Mouse (Mus musculus) heart, postnatal 25 days (tissue): ENCODE results near the gene Arid5b. TPM values are rescaled to one million over a fixed set of nuclear protein-coding genes. Genes with fewer than 3 reads are reported as not detected.

Source experiments
- DNase-seq: peaks from one replicate; pipeline ENCODE4 v3.0.0; 2022; ENCODE audit warnings: low spot score
- intact Hi-C: fragments of 180-260 bp; cut with DNase I; formaldehyde crosslinking; loops from one replicate; pipeline ENCODE4 v1.15.1; 2025
- total RNA-seq, 2 experiments: library from RNA; stranded (reverse); gene quantifications; 2 replicates each; pipeline ENCODE4 v1.2.3; 2021

Gene Arid5b
- total RNA-seq, 2 experiments from 2014 or later: 22.5 to 28.3 TPM

DNA sequence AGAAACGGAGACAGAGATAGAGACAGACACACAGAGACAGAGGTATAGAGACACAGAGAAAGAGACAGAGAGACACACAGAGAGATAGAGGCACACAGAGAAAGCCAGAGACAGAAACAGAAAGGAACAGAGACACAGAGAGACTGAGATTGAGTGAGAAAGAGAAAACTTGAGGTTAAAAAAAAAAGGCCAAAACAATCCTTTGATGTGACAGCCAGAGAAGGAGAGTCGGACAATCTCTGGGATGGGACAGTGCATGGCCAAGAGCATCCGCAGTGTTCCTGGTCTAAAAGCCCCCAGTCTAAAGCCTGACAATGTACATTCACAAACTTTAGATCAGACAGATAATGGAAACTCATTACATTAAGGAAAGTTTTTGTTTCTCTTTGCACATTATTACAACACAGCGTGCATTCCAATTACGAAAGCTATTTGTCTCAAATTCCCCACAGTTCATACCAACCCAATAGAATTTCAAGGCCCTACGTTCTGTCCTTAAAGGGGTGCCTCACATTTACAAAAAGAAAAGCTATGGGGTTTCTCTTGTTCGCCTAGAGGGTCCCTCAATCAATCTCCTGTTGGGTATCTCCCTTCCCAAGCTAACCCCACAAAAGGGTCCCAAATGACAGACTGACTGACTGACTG is 39.0 kb downstream of the Arid5b start:
- DNase-seq: no peak
- intact Hi-C loops: no loop called here

DNA sequence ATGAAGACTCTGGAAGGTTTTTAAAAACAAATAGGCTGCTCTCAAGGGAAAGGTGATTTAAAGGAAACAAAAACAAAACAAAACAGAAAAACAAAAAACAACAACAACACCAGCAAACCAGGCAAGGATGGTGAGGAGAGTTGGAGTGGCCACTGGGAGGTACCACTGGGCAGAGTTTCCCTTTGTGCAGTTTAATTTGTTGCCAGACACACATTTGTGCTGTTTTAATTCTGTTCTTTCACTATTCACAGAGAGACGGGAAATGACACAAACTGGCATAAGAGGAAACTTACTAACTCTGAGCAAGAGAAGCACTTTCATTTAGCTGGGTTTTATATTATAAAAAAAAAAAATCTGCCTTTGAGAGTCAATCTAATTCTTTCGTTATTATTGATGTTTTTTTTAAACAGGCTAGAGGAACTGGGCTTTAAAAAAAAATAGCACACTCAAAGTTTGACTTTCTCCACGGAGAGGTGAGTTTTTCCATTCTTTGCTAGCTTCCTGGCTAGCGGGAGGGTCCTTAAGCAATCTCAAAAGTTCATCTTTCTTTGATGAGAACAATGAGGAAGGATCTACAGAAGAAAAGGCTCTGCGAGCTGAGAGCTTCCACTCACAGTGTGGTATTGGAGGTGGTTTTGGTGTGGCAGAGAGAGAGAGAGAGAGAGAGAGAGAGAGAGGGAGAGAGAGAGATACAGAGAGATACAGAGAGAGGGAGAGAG is 39.7 kb downstream of the Arid5b start:
- intact Hi-C loops: no loop called here
- DNase-seq: no peak

DNA sequence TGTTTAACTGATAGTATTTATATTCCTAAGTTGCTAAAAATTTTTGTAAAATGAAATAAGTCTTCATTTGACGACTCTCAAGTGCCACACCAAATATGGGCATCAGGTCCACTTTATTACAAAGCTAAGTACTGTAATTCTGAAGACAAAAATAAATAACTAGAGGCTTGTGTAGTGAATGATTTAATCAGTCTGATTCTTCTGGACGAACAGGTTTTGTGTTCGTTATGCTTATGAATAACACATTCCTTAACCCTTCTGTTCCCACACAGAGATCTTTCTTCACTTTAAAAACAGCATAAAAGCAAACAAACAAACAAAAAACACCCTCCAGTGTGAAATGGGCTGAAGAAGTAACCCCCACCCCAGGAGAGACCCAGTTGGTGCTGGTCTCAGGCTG is 40.4 kb downstream of the Arid5b start:
- no peak for DNase-seq
- intact Hi-C loops: no loop called here

DNA sequence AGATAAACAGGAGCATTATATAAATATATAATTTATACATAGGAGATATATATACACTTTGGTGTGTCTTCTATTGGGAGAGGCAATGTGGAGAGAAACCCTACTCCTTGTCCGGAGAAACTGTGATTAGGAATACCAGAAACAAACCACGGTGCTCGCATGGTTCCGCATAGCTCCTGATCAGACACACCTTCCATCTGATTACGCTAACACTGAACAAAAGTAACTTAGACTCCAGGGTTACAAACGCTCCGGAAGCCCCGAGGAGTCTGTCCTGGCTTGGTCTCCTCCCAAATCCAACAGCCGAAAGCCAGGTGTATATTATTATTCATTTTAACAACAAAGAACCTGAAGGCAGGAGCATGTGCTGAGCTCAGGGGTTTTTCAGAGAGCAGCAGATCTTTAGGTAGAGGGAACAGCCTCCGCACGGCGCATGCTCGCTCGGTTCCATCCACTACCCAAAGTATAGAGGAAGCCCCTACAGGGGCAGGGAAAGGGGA is 41.5 kb downstream of the Arid5b start:
- DNase-seq: no peak
- intact Hi-C loops: no loop called here

DNA sequence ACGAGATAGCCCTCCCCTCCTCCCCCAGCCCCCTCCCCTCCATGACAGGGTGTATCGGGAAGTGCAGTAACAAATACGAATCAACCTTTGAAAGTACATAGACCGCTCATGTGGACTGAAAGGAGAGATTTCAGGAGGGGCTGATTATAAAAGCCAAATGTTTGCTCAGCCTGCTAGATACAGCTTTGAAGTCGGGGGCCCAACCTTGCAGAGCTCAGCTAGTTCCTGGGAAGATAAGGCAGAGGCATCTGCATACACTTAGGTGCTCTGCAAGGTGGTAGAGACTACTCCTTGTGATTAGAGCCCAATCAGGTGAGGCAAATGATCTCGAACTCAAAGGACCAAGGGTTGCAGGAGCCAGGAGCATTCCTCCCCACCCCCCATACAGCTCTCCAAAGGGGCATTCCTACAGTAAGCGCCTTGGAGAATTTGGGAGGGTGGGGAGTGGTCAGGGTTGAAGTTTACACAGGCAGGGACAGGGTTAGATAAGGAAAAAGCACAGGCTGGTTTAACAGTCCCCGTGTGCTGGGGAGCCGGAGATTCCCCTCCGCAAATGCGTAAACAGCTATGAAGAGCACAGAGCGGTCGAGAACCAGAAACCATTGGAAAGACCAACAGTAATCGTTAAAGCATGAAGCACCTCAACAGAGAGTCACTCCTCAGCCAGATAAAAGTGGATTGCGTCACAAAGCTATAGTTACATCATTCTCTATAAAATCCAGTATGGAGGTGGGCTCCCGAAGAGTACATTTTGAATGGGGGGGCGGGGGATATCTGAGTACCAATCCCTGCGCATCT is 47.0 kb downstream of the Arid5b start:
- intact Hi-C loops: no loop called here
- no peak for DNase-seq

DNA sequence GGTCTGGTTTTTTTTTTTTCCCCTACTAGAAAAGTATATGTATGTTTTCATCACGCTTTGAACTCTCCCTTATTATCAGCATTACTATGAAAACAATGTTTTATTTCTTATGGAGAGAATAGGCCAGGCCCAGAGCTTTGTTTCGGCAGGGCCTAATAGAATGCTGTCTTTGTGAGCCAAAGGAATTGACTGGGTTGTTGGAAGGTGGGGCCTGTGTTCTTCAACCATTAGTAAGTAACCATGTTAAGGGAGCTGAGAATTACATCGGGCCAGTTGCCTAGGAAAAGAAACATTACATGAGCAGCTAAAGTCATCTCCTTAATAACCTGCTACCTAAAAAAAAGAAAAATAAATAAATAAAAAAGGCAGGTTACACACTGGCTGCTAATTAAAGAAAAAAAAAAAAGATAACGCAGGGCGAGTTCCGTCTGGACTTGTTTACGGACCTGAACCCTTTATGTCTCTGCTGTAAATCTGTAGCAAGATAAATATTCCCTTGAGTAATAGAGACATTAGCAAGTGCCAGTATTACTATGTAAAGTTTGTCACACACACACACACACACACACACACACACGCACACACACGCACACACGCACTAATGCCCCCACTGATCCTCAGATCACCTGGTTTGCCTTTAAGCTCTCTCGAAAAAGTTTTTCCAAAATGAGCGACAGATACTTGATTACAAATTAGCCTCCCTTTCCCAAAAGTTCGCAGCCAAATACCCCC is 47.7 kb downstream of the Arid5b start:
- no peak for DNase-seq
- intact Hi-C loops: no loop called here

DNA sequence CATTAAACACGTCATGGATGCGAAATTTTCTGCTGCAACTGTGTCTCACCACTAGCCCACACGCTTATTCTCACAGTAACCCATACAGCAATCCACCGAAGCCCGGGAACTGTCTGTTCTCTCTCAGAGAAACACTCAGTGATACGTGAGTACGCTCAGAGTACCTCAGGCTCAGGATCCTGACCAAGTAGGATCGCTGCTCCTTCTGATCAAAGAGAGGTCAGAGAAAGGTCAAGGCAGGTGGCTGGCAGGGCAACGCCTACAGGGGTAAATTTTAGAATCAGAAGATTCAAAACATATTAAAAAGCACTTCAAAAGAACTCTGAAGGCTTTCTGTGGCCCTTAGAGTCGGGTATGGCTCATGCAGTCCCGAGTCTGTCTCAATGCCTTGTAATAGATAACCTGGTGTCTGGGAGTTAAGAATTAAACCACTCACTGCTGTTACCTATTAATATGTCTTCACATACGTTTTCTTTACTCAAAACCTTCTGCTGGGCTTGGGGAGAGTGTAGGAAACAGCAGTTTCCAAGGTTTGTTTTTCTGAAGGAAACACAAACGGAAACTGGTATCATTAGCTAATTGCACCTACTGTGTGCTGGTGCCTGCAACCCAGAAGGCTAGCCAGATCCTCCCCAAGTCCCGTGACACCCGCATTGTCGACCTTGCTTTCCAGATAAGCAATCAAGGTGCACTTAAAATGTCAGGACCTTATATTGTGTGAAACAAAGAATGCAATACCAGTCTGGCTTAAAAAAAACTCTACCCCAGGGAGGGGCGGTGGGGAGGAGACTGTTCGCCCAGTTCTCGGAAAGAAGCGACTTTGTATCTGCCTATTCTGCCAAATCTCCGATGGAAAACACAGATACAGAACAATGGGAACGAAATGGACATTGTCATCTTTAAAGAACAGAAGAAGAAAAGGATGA is 48.6 kb downstream of the Arid5b start:
- DNase-seq: no peak
- intact Hi-C loops: no loop called here

DNA sequence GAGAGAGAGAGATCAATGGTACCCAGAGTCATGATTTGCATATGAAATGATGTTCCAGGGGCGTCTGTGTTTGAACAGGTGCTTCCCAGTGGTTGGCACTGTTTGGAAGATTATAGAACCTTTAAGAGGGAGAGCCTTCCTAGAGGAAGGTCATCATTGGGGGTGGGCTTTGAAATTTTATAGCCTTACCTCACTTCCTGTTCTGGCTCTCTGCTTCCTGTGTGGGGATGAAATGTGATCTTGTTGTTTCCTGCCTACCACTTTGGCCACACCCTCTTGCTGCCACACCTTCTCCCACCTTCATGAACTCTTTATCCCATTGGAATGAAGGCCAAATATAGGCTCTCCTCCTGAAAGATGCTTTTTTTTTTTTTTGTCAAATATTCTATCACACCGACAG is 55.9 kb downstream of the Arid5b start:
- DNase-seq: no peak
- intact Hi-C loops: no loop called here

DNA sequence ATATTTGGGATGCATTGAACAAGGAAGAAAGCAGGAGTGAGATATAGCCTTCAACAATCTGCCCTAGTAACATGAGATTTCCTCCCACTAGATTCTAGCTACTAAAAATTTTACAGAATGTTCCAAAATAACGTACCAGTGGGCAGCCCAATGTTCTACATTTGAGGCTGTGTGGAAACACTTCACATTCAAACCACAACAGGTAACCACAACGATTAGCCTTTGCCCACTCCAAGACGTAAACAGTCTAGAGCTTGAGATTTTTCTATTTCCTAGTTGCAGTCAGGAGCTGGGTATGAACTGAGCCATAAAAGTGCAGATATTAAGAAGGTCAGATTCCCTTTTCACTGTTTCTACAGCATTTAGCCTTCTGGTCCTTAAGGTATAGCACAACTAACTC is 56.5 kb downstream of the Arid5b start:
- no peak for DNase-seq

DNA sequence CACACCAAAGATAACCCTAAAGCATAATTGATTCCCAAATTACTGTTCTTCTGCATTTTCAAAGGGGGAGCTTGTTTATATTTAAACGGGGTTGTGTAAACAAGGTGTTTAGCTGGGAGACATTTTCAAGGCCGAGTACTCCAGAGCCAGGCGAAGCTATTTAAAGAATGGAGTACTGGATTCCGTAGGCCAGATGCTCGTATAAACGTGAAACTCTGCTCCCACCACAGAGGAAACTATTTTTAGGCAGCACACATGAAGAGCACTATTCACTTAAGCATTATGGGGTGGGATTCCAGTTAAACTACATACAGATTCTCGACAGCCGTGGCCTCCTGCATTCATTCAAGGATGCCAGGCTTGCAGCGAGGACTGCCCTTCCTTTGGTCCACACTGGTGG is 59.2 kb downstream of the Arid5b start:
- DNase-seq: no peak
- intact Hi-C loops: no loop called here

More for the DNA sequence above, 56.5 kb downstream of the Arid5b start:
- intact Hi-C loops: no loop called here

DNA sequence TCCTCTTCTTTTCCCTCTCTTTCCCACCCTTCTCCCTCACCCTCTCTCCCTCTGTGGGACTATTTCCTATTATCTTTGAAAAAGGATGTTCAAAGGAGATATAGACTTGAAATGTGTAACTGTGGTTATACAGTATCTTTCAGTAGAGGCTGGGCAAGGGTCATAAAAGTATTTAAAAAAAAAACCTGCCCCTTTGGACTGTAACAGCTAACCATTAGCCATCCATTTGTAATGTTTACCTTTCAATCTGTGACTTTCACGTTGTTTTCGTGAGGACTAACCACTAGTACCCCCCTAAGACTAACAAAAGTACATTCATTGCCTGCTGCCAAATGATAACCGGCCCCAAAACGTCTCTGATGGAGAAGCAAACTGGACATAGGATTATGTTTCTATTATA is 59.9 kb downstream of the Arid5b start:
- intact Hi-C loops: no loop called here
- DNase-seq: no peak

DNA sequence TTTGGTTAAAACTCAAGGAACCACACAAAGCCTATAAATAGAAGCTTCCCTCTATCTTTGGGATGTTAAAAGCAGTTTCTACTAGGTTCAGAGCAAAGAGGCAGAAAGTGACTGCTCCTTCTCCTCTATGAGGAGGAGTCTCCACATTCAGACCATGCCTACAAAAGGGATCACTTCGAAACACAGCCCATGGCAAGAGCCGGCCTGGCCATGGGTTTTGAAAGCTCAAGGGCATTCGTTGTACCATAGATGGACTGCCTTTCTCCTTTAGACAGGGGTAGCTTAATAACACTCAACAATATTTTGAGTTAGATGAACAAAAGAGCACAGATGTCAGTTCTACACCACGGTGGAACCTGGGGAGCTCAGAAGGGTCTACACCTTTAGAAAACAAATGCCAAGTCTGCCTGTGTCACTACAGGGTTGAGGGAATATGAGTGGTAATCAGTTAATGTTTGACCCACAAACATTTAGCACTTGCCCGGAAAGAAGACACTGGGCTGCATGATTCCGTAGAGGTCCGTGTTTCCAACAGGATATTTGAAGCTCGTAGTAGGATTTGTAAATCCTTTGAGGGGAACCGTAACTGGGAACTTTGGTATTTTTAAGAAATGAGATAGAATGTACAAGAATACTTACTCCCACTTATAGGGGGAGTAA is 63.6 kb downstream of the Arid5b start:
- no peak for DNase-seq

DNA sequence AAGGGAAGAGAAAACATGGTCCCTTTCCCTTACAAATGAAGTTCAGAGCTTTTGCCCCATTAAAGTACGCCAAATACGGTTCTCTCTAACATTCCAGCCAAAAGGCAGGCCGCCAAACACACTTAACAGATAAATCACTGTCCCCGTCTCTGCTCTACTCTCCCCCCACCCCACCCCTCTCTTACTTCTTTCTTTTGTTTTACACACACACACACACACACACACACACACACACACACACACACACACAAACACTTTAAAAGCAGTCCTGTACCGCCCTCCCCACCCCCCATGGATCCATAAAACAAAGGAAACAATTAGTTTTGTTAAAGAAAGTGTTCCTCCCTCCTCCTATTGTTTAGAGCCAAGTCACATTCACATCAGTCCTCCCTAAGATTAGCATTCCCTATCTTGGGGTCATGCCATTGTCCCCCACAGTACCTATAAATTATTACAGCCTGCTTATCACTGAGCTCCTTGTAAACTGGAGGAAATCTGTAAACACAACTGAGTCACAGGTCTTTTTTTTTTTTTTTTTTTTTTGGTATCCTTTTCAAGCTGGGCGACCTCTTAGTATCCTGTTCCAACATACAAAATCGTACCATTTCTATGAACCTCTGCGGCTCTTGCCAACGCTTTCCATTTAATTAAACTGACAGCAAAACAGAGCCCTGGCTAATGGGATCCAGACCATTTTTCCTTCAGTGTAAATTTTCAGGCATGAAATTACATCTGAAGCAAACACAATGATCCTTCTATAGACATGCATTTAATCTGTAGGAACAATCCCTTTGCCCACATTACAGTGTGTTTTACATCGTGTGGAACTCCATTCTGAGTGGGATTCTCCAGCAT is 66.3 kb downstream of the Arid5b start:
- intact Hi-C loops: no loop called here
- no peak for DNase-seq

More for the DNA sequence above, 63.6 kb downstream of the Arid5b start:
- intact Hi-C loops: no loop called here

DNA sequence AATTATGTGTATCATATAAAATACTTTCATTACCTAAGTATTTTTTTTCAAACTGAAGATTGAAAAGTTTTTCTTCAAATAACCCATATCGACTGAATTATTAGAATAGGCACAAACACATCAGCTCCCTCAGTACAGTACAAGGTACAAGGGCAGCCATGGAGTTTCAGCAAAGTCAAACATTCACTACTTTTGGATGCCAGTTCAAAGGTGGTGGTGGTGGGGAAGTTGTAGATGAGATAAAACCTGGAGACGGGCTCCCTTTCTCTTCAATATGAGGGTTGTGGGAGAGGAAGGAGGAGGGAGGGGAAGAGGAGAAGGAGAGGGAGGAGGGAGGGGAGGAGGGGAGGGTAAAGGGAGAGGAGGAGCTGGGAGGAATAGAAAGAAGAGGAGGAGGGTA is 67.0 kb downstream of the Arid5b start:
- intact Hi-C loops: no loop called here
- DNase-seq: no peak

DNA sequence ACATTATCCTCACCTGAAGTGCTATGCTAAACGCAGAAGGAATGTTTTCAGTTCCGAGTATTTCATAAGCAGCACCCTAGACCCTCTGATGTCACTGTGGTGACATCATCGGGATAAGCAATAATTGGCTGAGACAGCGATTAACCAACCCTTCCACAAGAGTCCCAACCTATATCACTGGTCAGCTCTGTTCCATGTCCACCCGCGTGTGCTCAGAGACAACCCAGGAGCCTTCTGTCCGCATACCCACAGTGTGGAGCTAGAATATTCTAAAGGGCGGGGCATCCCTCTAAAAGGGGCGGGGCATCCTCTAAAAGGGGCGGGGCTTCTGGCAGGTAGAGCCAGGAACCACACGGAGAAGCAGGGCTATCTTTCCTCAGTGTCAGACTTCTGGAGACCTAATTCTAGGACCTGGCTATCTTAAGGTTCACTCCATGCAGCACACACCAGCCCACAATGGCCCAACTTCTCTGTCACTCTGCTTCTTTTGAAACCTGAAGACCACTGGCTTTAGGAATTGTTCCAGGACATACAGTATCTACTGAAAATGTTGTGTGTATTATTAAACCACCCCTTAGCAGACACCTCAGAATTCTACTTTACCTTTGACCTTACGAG is 68.4 kb downstream of the Arid5b start:
- intact Hi-C loops: no loop called here
- no peak for DNase-seq

DNA sequence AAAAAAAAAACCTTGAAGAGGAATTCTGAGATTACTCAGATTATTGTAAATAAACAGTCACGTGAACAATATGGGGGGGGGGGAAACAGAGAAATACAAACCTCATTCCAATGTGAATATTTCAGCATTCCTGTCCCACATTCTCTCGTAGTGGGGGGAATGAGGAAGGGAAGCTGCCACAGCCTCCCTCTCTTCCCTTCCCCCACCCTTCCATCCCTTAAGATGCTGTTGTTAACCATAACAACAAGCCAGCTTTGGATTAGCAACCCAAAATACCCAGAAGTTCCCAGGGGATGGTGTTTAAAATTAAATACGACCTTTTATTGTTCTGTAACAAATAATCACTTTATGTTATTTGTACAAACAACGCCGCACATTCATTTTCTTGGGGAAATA is 69.9 kb downstream of the Arid5b start:
- intact Hi-C loops: no loop called here
- no peak for DNase-seq
